Mouse (Mus musculus) gastrocnemius, adult 2 months (tissue): ENCODE measurements around the gene Kdm4b. TPM values are rescaled to one million over a fixed set of nuclear protein-coding genes. Genes with fewer than 3 reads are reported as not detected.
A peak's percentile ranks its signal among the peaks of the same experiment; 100 is the strongest.

Experiments
- DNase-seq: peaks from one replicate; pipeline ENCODE4 v3.0.0; 2022
- H3K27ac ChIP-seq: fragments of 200-600 bp; 2 replicates; pipeline ENCODE4 v1.8.1; 2022; ENCODE audit warnings: mild to moderate bottlenecking
- H3K4me3 ChIP-seq: fragments of 200-600 bp; 2 replicates; pipeline ENCODE4 v1.8.1; 2022; ENCODE audit warnings: mild to moderate bottlenecking, moderate library complexity
- CTCF ChIP-seq: fragments of 200-600 bp; IDR thresholded peaks from 2 replicates; pipeline ENCODE4 v1.8.1; 2022; ENCODE audit warnings: antibody characterized with exemption, mild to moderate bottlenecking, moderate library complexity
- intact Hi-C: fragments of 180-260 bp; cut with DNase I; formaldehyde crosslinking; loops from one replicate; pipeline ENCODE4 v1.15.1; 2025
- total RNA-seq, 2 experiments: library from RNA; stranded (reverse); gene quantifications; 2 replicates each; pipeline ENCODE4 v1.2.3; 2021

Kdm4b gene
- total RNA-seq, 2 experiments from 2014 or later, result 25.6 to 27.3 TPM

DNA sequence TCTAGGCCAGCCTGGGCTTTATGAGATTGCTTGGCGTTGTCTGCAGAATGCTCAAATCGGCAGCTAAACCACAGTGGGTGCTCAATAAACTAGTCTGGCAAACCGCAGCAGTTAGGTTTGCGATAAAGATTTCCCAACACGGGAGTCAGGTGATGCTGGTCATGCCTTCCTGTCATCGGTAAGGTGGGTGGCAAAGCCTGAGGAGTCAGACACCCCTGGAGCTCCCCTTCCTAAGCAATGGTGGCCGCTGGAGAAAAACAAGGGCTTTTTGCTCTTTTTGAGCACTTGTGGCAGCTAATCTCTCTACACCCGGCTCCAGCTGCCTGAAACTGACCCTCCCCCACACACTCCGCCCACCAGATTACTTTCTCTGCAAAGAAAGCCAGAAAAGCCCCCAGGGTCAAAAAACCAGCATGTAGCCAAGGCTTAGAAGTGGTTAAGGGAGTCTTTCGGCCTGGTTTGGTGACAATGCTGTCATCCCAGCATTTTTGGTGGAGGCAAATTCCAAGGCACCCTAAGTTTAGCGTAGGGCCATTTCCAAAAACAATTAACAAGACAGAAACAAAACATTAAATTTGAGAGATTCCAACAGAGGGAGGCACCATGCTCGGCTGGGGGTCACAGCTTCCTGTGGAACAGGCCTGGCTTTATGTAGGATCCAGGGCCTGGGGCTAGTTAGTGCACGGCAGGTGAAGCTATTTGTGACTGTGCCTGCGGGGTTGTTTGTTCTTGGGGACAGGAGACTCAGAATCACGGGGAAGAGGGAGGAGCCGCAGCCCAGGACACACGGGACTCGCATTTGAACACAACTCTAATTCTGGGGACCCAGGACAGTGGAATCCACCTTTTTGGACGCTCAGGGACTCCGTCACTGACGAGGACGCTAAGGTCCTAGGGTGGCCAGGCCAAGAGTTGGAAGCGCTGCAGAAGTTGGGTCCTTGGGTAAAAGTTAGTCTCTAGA, 36.2 kb upstream of the Kdm4b start:
- no peak for TF ChIP-seq CTCF
- peak; percentile 64 for DNase-seq
- intact Hi-C loops, result loop anchor here (2.0 kb wide), 1 partner anchor 61 kb away; no protein-coding TSS in a partner anchor

DNA sequence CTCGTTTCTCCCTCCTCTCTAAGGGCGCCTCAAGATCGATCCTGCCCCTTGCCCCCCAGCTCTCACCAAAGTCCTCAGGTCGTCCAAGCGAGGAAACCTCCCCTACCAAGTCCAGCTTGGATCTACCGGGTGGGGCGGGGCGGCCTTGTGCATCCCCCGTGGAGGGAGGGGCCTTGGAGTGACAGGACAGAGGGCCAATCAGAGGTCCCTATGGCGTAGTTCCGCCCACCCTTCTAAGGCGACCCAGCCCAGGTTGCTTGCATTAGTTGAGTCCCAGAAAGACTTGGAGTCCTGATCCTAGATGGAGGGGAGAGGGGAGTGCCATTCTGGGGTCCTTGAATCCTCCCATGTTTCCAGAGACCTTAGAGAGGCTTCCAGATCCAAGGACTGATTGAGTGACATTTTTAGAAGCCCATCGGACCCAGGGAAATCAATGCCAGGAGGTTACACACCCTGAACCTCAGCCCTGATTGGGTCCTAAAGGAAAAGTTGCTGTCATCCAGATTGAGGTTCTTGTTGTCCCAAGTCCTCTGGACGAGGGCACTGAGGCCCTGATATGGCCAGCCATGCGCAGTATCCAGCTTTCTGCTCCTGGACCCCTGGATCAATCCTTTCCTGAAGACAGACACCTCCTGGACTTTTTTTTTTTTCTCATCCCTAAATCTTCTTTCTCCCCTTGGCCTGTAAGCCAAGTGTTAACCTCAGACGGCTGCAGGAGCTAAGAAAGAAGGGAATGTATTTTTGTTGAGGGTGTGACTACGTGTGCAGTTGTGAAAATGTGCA, 35.3 kb upstream of the Kdm4b start:
- intact Hi-C loops, result loop anchor here (2.0 kb wide), 1 partner anchor 60 kb away; no protein-coding TSS in a partner anchor
- TF ChIP-seq CTCF, result no peak
- peak overlapping the region; percentile 72 for H3K4me3 ChIP-seq
- peak overlapping the region; percentile 93 for H3K27ac ChIP-seq
- DNase-seq, result peak; percentile 96

More for the DNA sequence above, 36.2 kb upstream of the Kdm4b start:
- peak overlapping the region; percentile 93 for H3K27ac ChIP-seq
- peak overlapping the region; percentile 72 for H3K4me3 ChIP-seq

DNA sequence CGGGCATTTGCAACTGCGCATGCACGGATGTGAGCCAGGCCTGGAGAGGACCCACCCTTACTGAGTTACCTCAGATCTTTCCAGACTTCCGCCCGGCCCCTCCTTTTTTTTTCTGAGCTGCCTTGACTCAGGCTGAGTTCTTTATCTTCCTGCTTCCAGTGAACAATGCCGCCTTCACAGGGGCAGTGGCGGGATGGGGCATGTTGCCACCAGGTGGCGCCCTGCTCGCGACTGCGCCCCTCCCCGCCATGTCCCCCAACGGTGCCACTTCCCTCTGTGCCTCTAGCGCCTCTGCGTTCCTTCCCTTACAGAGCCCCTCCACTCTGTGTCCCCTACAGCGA, 34.7 kb upstream of the Kdm4b start:
- TF ChIP-seq CTCF, result peak; percentile 98
- DNase-seq, result peak; percentile 94
- peak overlapping the region; percentile 72 for H3K4me3 ChIP-seq
- peak overlapping the region; percentile 93 for H3K27ac ChIP-seq
- intact Hi-C loops, result loop anchor here (2.0 kb wide), 1 partner anchor 60 kb away; no protein-coding TSS in a partner anchor

DNA sequence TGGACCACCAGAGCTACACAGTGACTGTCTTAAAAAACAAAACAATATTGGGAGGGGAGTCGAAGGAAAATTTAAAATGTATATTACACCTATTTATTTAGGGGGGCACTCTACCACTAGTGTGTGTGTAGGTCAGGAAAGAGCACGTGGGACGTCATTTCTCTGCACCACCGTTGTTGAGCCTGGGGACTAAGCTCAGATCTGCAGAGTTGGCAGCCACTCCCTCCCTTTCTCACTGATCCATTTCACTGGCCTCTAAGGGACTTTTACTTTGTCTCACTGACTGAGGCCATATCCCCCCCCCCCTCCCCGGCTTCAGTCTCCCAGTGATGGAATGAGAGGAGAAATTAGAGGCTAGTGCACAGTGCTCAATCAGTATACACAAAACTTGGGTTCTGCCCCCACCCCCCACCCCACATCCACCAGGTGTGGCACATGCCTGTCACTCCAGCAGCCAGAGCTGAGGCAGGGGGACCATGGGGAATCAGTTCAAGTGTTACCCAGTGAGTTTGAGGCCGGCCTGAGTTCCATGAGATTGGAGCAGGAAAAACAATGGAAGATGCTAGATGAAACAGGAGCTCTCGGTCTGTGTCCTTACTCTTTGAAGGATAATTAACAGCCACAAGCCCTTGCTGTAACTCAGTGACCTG, 33.9 kb upstream of the Kdm4b start:
- intact Hi-C loops, result loop anchor here (2.0 kb wide), 2 partner anchors 29 to 59 kb away; no protein-coding TSS in a partner anchor
- Histone ChIP-seq H3K4me3 (peak overlapping the region; percentile 72), H3K27ac (peak overlapping the region; percentile 93)
- no peak for TF ChIP-seq CTCF
- no peak for DNase-seq

DNA sequence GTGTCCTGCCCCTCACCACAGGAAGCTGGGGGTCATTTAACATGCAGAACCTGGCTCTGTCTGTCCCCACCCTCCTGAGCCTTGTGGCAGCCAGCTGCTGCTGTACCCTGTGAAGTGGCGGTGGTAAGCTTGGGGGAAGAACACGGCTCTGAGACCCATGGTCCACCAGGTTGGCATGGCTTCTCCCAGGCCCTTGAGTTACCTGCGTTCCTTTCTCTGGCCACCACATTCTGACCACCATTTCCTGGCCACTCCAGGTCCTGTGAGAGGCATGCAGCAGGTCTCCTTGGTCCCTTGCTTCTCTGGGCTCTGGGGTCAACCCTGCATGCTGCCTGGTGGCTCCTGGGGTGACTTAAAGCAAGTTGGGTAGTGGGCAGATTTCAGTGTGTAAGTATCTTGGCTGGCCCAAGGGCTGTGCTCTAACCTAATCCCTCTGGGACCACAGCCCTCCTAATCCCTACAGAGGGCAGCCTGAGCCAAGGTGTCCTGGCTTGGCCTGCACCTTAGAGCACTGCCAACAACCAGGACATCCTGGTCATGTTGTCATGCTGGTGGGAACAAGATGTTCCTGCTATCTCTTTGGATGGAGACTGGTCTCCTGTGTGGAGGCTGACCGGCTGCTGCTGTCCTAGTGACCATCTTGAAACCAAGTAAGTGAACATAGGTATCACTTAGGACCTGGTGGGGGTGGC, 33.2 kb upstream of the Kdm4b start, which contains the start of gene Plin3:
TSS of gene Plin3 (minus strand) at position 343 of the 692 bp plus-strand sequence.
- Histone ChIP-seq H3K4me3 (peak within 1 kb of the TSS; percentile 72), H3K27ac (peak within 1 kb of the TSS; percentile 93)
- intact Hi-C loops, result loop anchor here (2.0 kb wide), 1 partner anchor 30 kb away; no protein-coding TSS in a partner anchor
- no peak for TF ChIP-seq CTCF
- peak; percentile 86 for DNase-seq

DNA sequence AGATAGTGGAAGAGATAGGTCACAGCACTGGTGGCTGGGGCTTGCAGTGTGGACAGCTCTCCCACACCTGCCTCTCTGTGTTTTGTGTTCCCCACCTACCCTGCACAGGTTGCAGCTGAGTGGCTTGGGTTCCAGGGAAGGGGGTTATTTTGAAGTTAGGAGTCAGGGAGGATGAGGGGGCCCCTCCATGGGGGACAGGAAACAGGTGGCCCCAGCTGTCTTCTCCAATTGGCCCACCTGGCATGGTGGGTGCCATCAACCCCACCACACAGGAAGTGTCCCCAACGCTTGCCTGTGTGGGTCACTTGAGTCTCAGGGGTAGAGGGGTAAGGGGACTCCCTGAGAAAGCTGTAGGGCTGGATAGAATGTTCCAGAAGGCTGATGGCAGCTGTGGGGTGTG, 32.6 kb upstream of the Kdm4b start:
- Histone ChIP-seq H3K4me3 (peak overlapping the region; percentile 72), H3K27ac (peak overlapping the region; percentile 93)
- no peak for DNase-seq
- intact Hi-C loops, result loop anchor here (2.0 kb wide), 1 partner anchor 30 kb away; no protein-coding TSS in a partner anchor
- no peak for TF ChIP-seq CTCF

DNA sequence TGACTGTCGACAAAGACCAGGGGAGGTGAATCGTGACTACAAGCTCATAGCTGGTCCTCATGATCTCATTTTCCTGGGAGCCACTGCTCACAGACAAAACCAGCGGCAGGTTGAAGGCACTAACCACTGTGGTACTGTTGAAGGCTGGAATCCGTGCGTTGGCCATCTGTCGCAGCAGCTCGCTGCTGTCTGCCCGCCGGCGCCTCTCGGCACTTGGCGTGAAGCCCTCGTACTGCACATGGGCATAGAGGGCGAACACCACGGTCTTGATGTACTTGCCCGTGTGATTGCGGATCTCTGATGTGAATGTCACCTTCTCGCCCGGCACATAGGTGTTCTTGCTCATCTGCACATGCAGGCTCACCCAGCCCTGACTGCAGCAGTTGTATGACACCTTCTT, 31.6 kb upstream of the Kdm4b start:
- DNase-seq, result peak; percentile 70
- Histone ChIP-seq H3K27ac (peak overlapping the region; percentile 93), H3K4me3 (peak overlapping the region; percentile 72; the same call in 1 of the 2 replicates)
- intact Hi-C loops, result no loop called here
- TF ChIP-seq CTCF, result no peak

DNA sequence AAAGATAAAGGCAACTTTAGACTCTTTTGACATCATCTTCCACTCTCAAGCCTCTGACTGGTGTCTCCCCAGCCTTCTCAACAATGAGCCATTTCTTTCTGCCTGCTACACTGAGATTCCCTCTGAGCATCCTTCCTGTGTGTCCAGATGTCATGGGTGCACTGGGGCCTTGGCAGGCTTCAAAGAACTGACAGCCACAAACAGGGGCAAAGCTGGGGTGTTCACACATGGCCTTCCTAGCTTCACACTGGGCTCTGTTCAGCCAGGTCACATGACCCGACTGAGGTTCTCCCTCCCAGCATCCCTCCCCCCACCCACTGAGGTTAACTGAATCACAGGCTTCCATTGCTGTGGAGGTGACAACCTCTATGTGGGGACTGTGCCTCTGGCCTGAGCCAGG, 29.7 kb upstream of the Kdm4b start:
- intact Hi-C loops, result no loop called here
- DNase-seq, result no peak
- no peak for TF ChIP-seq CTCF
- Histone ChIP-seq H3K4me3 (no peak overlapping the region), H3K27ac (no peak overlapping the region)

DNA sequence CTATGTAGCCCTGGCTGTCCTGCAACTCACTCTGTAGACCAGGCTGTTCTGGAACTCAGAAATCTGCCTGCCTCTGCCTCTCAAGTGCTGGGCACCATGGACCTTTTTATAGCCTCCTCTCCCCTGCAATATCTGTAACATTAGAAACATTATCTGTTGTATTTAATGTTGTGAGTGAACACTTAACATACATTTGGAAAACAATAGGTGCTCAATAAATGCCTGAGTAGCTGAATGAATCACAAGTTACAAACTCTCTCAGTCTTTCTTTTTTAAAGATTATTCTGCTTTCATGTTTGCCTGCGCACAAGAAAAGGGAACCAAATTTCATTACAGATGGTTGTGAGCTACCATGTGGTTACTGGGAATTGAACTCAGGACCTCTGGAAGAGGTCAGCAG, 27.6 kb upstream of the Kdm4b start:
- no peak for DNase-seq
- H3K4me3 ChIP-seq, result no peak overlapping the region
- intact Hi-C loops, result no loop called here
- no peak overlapping the region for H3K27ac ChIP-seq
- TF ChIP-seq CTCF, result no peak

DNA sequence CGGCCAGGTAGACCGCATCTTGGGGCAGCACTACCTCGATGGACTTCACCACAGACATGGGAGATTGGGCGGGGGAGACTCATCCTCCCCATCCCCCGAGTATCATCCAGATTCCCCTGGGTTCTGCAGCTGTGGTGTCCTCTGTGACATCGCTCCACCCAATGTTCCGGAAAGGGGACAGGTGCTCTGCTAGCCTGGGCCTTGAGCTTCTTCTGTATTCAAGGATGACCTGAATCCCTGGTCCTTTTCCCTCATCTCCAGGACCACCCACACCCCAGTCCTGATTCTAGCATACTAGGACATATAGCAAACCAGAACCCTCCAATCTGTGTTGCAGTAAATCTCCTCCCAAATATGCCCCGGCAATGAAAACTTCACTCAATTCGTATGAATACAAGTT, 25.7 kb upstream of the Kdm4b start, which contains the start of gene Arrdc5:
TSS of gene Arrdc5 (minus strand) at position 101 of the 400 bp plus-strand sequence.
- no peak for TF ChIP-seq CTCF
- H3K4me3 ChIP-seq, result no peak within 1 kb of the TSS
- no peak for DNase-seq
- no peak within 1 kb of the TSS for H3K27ac ChIP-seq
- intact Hi-C loops, result no loop called here

DNA sequence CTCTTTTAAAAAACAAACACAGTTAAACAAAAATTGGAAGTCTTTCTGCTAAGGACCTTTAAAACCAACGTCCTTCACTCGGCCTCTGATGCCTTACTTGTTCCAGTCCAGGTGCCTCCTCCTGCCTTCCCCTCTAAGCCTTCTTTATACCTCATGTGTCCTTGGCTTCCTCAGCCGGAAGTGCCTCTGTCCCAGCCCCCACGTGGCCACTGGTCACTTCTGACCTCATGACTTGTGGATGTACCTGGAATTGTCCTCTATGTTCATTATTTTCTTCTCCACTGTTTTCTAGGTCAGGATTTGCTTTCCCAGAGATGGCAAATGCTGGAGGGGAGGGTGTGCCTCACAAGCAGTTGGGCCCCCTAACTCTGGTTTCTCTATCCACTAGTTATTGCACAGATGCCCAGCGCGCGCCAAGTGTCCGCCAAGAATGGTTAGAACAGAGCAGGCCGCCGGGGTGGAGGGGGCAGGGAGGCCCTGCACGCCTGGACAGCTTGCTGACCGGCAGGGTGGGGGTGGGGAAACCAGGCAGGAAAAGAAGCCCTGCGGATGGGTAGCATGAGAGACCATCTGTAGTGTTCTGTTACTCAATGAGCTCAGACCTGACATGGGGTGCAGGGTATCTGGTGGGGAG, 23.4 kb upstream of the Kdm4b start:
- H3K27ac ChIP-seq, result peak overlapping the region; percentile 40; the same call in 1 of the 2 replicates
- intact Hi-C loops, result no loop called here
- DNase-seq, result no peak
- H3K4me3 ChIP-seq, result peak overlapping the region; percentile 80
- no peak for TF ChIP-seq CTCF
